Mouse (Mus musculus) MEL (cell line): Measurements from ENCODE around the gene Gm16181.

ENCODE experiments used
- CTCF ChIP-seq, 3 experiments: IDR thresholded peaks in 2 of 3; conservative IDR thresholded peaks in 1 of 3; 2 replicates each; pipeline ENCODE4 v1.5.1; 2011 to 2012; ENCODE audit warnings: low read length in 3 of 3, low read depth in 2 of 3, mild to moderate bottlenecking in 2 of 3, improper control_type of control experiment in 1 of 3, inconsistent platforms in 1 of 3, mixed read lengths in 1 of 3, moderate library complexity in 1 of 3; ENCODE audit not compliant: control insufficient read depth in 1 of 3, insufficient read depth in 1 of 3, poor library complexity in 1 of 3, severe bottlenecking in 1 of 3
- EP300 ChIP-seq, 2 experiments: IDR thresholded peaks; 2 replicates each; pipeline ENCODE4 v1.6.1; 2011; ENCODE audit warnings: improper control_type of control experiment in 2 of 2, low read length in 2 of 2, low read depth in 1 of 2, mild to moderate bottlenecking in 1 of 2
- JUND ChIP-seq: IDR thresholded peaks from 2 replicates; pipeline ENCODE4 v1.6.1; 2011; ENCODE audit warnings: low read depth, mild to moderate bottlenecking, improper control_type of control experiment, low read length
- KAT2A ChIP-seq: conservative IDR thresholded peaks from 2 replicates; pipeline ENCODE4 v1.6.1; 2012; ENCODE audit warnings: low read depth, low read length, improper control_type of control experiment, inconsistent platforms
- MAFK ChIP-seq: IDR thresholded peaks from 2 replicates; pipeline ENCODE4 v1.6.1; 2011; ENCODE audit warnings: low read depth, mild to moderate bottlenecking, low read length, improper control_type of control experiment, borderline replicate concordance
- NELFE ChIP-seq: IDR thresholded peaks from 2 replicates; pipeline ENCODE4 v1.6.1; 2011; ENCODE audit warnings: low read depth, low read length, improper control_type of control experiment
- NRF1 ChIP-seq: IDR thresholded peaks from 2 replicates; pipeline ENCODE4 v1.6.1; 2014; ENCODE audit warnings: low read depth, mild to moderate bottlenecking, inconsistent platforms, low read length, improper control_type of control experiment, moderate library complexity; ENCODE audit not compliant: poor library complexity, insufficient read depth, severe bottlenecking
- POLR2A ChIP-seq, 2 experiments: IDR thresholded peaks; 2 replicates each; pipeline ENCODE4 v1.6.1; 2011 to 2012; ENCODE audit warnings: low read length in 2 of 2, mild to moderate bottlenecking in 2 of 2, control low read depth in 1 of 2, improper control_type of control experiment in 1 of 2, low read depth in 1 of 2, moderate library complexity in 1 of 2; ENCODE audit not compliant: control insufficient read depth in 1 of 2, insufficient read depth in 1 of 2, poor library complexity in 1 of 2
- TAL1 ChIP-seq: IDR thresholded peaks from 2 replicates; pipeline ENCODE4 v1.6.1; 2012; ENCODE audit warnings: mild to moderate bottlenecking, inconsistent platforms, low read length, moderate library complexity, mixed read lengths
- UBTF ChIP-seq: IDR thresholded peaks from 2 replicates; pipeline ENCODE4 v1.6.1; 2012; ENCODE audit warnings: low read depth, mild to moderate bottlenecking, inconsistent platforms, low read length, improper control_type of control experiment, moderate library complexity, borderline replicate concordance; ENCODE audit not compliant: insufficient read depth
- USF1 ChIP-seq: IDR thresholded peaks from 2 replicates; pipeline ENCODE4 v1.6.1; 2014; ENCODE audit warnings: low read depth, mild to moderate bottlenecking, inconsistent platforms, low read length, improper control_type of control experiment, moderate library complexity
- ZKSCAN1 ChIP-seq: IDR thresholded peaks from 2 replicates; pipeline ENCODE4 v1.6.1; 2012; ENCODE audit warnings: low read depth, mild to moderate bottlenecking, inconsistent platforms, low read length, improper control_type of control experiment, moderate library complexity

- peak in 1 of 3 experiments; percentile 12; a peak in 1 of 6 replicates for TF ChIP-seq CTCF (IDR thresholded peaks at IDR 0.05 in 2 of 3, conservative IDR thresholded peaks at IDR 0.05 in 1 of 3; ENCODE audit: control insufficient read depth in 1 of 3, insufficient read depth in 1 of 3, low read depth in 2 of 3, low read length in 3 of 3, poor library complexity in 1 of 3, severe bottlenecking in 1 of 3)
- TF ChIP-seq TAL1 = no peak
- no peak for TF ChIP-seq NRF1
- TF ChIP-seq NELFE = no peak
- TF ChIP-seq POLR2A (IDR thresholded peaks at IDR 0.05; ENCODE audit: control insufficient read depth in 1 of 2, insufficient read depth in 1 of 2, low read depth in 1 of 2, low read length in 2 of 2, poor library complexity in 1 of 2) = no peak
- no peak for TF ChIP-seq MAFK
- TF ChIP-seq UBTF = no peak
- no peak for TF ChIP-seq ZKSCAN1
- no peak for TF ChIP-seq KAT2A
- no peak for TF ChIP-seq EP300 (IDR thresholded peaks at IDR 0.05; ENCODE audit: low read depth in 1 of 2, low read length in 2 of 2)
- no peak for TF ChIP-seq JUND
- TF ChIP-seq USF1 = no peak
Observed at GRCm38 (mm10) chr17:35257378-35257777, 36.7 kb downstream of the Gm16181 start.
